Mouse (Mus musculus) MEL (cell line): ENCODE data around the gene Xrcc1. TPM values are rescaled to one million over a fixed set of nuclear protein-coding genes. Genes with fewer than 3 reads are reported as not detected.
A peak's percentile ranks its signal among the peaks of the same experiment; 100 is the strongest.

Source experiments
- DNase-seq: peaks from one replicate; pipeline ENCODE4 v3.0.0; 2011; ENCODE audit warnings: low read depth, low spot score
- H3K27ac ChIP-seq: 2 replicates; pipeline ENCODE4 v1.5.1; 2012; ENCODE audit warnings: low read depth, mild to moderate bottlenecking, control low read depth, low read length, moderate library complexity; ENCODE audit not compliant: control insufficient read depth
- H3K27me3 ChIP-seq, 2 experiments: fragments of 150-350 bp in 1 of 2; sonication (generic) in 1 of 2; 2 replicates each; pipeline ENCODE4 v1.6.1; 2012; ENCODE audit warnings: low read length in 2 of 2, mild to moderate bottlenecking in 2 of 2, improper control_type of control experiment in 1 of 2, moderate library complexity in 1 of 2; ENCODE audit not compliant: insufficient read depth in 2 of 2, control insufficient read depth in 1 of 2
- H3K36me3 ChIP-seq, 2 experiments: 2 replicates each; pipeline ENCODE4 v1.6.1; 2012 to 2014; ENCODE audit warnings: low read length in 2 of 2, improper control_type of control experiment in 1 of 2, inconsistent platforms in 1 of 2, mild to moderate bottlenecking in 1 of 2; ENCODE audit not compliant: insufficient read depth in 2 of 2, control insufficient read depth in 1 of 2
- H3K4me1 ChIP-seq, 2 experiments: fragments of 150-350 bp in 1 of 2; sonication (generic) in 1 of 2; 2 replicates each; pipeline ENCODE4 v1.6.1; 2012; ENCODE audit warnings: low read length in 2 of 2, improper control_type of control experiment in 1 of 2, mild to moderate bottlenecking in 1 of 2; ENCODE audit not compliant: insufficient read depth in 2 of 2, control insufficient read depth in 1 of 2
- H3K4me3 ChIP-seq, 2 experiments: fragments of 150-350 bp in 1 of 2; sonication (generic) in 1 of 2; 2 replicates each; pipeline ENCODE4 v1.5.1; 2012; ENCODE audit warnings: low read depth in 2 of 2, low read length in 2 of 2, mild to moderate bottlenecking in 2 of 2, moderate library complexity in 2 of 2, control low read depth in 1 of 2, improper control_type of control experiment in 1 of 2; ENCODE audit not compliant: control insufficient read depth in 1 of 2, insufficient read depth in 1 of 2
- H3K79me2 ChIP-seq: 2 replicates; pipeline ENCODE4 v1.6.1; 2012; ENCODE audit warnings: mild to moderate bottlenecking, low read length, moderate library complexity; ENCODE audit not compliant: control insufficient read depth, poor library complexity, insufficient read depth
- H3K9ac ChIP-seq: 2 replicates; pipeline ENCODE4 v1.6.1; 2012; ENCODE audit warnings: low read depth, mild to moderate bottlenecking, control low read depth, low read length, moderate library complexity; ENCODE audit not compliant: control insufficient read depth, poor library complexity, severe bottlenecking
- H3K9me3 ChIP-seq: fragments of 150-350 bp; sonication (generic); replicated peaks from 2 replicates; pipeline ENCODE4 v1.6.1; 2012; ENCODE audit warnings: mild to moderate bottlenecking, low read length, improper control_type of control experiment, moderate library complexity; ENCODE audit not compliant: insufficient read depth
- BHLHE40 ChIP-seq: IDR thresholded peaks from 2 replicates; pipeline ENCODE4 v1.6.1; 2012; ENCODE audit warnings: low read depth, mild to moderate bottlenecking, inconsistent platforms, low read length, improper control_type of control experiment, borderline replicate concordance
- CHD2 ChIP-seq: IDR thresholded peaks from 2 replicates; pipeline ENCODE4 v1.6.1; 2011; ENCODE audit warnings: low read length, improper control_type of control experiment
- CTCF ChIP-seq, 3 experiments: IDR thresholded peaks in 2 of 3; conservative IDR thresholded peaks in 1 of 3; 2 replicates each; pipeline ENCODE4 v1.5.1; 2011 to 2012; ENCODE audit warnings: low read length in 3 of 3, low read depth in 2 of 3, mild to moderate bottlenecking in 2 of 3, improper control_type of control experiment in 1 of 3, inconsistent platforms in 1 of 3, mixed read lengths in 1 of 3, moderate library complexity in 1 of 3; ENCODE audit not compliant: control insufficient read depth in 1 of 3, insufficient read depth in 1 of 3, poor library complexity in 1 of 3, severe bottlenecking in 1 of 3
- E2F4 ChIP-seq: IDR thresholded peaks from 2 replicates; pipeline ENCODE4 v1.6.1; 2011; ENCODE audit warnings: low read depth, low read length, improper control_type of control experiment, borderline replicate concordance
- ELF1 ChIP-seq: IDR thresholded peaks from 2 replicates; pipeline ENCODE4 v1.6.1; 2014; ENCODE audit warnings: low read depth, mild to moderate bottlenecking, inconsistent platforms, low read length, improper control_type of control experiment, moderate library complexity
- ETS1 ChIP-seq: IDR thresholded peaks from 2 replicates; pipeline ENCODE4 v1.6.1; 2012; ENCODE audit warnings: low read depth, mild to moderate bottlenecking, inconsistent platforms, low read length, improper control_type of control experiment, moderate library complexity
- GABPA ChIP-seq: IDR thresholded peaks from 2 replicates; pipeline ENCODE4 v1.6.1; 2012; ENCODE audit warnings: low read depth, mild to moderate bottlenecking, inconsistent platforms, low read length, improper control_type of control experiment, moderate library complexity
- GATA1 ChIP-seq: IDR thresholded peaks from 2 replicates; pipeline ENCODE4 v1.6.1; 2011; ENCODE audit warnings: low read depth, low read length, improper control_type of control experiment
- KAT2A ChIP-seq: conservative IDR thresholded peaks from 2 replicates; pipeline ENCODE4 v1.6.1; 2012; ENCODE audit warnings: low read depth, low read length, improper control_type of control experiment, inconsistent platforms
- MAX ChIP-seq: IDR thresholded peaks from 2 replicates; pipeline ENCODE4 v1.6.1; 2011; ENCODE audit warnings: low read length, improper control_type of control experiment
- MEF2A ChIP-seq: IDR thresholded peaks from 2 replicates; pipeline ENCODE4 v1.6.1; 2014; ENCODE audit warnings: low read depth, mild to moderate bottlenecking, inconsistent platforms, low read length, improper control_type of control experiment; ENCODE audit not compliant: poor library complexity, insufficient replicate concordance, severe bottlenecking; ENCODE audit errors: extremely low read depth
- MXI1 ChIP-seq: IDR thresholded peaks from 2 replicates; pipeline ENCODE4 v1.6.1; 2011; ENCODE audit warnings: mild to moderate bottlenecking, low read depth, low read length, improper control_type of control experiment
- MYB ChIP-seq: IDR thresholded peaks from 2 replicates; pipeline ENCODE4 v1.6.1; 2011; ENCODE audit warnings: mild to moderate bottlenecking, low read depth, low read length, improper control_type of control experiment
- MYC ChIP-seq: IDR thresholded peaks from 2 replicates; pipeline ENCODE4 v1.6.1; 2011; ENCODE audit warnings: low read depth, mild to moderate bottlenecking, low read length, improper control_type of control experiment, moderate library complexity
- NELFE ChIP-seq: IDR thresholded peaks from 2 replicates; pipeline ENCODE4 v1.6.1; 2011; ENCODE audit warnings: low read depth, low read length, improper control_type of control experiment
- NRF1 ChIP-seq: IDR thresholded peaks from 2 replicates; pipeline ENCODE4 v1.6.1; 2014; ENCODE audit warnings: low read depth, mild to moderate bottlenecking, inconsistent platforms, low read length, improper control_type of control experiment, moderate library complexity; ENCODE audit not compliant: poor library complexity, insufficient read depth, severe bottlenecking
- POLR2AphosphoS5 ChIP-seq: IDR thresholded peaks from 2 replicates; pipeline ENCODE4 v1.6.1; 2012; ENCODE audit warnings: low read depth, borderline replicate concordance, mild to moderate bottlenecking, inconsistent platforms, low read length, moderate library complexity, mixed read lengths
- SMC3 ChIP-seq: IDR thresholded peaks from 2 replicates; pipeline ENCODE4 v1.6.1; 2011; ENCODE audit warnings: low read depth, low read length, improper control_type of control experiment
- USF1 ChIP-seq: IDR thresholded peaks from 2 replicates; pipeline ENCODE4 v1.6.1; 2014; ENCODE audit warnings: low read depth, mild to moderate bottlenecking, inconsistent platforms, low read length, improper control_type of control experiment, moderate library complexity
- USF2 ChIP-seq, 2 experiments: IDR thresholded peaks; 2 replicates each; pipeline ENCODE4 v1.6.1; 2011 to 2012; ENCODE audit warnings: improper control_type of control experiment in 2 of 2, low read length in 2 of 2, borderline replicate concordance in 1 of 2, inconsistent platforms in 1 of 2, low read depth in 1 of 2, mild to moderate bottlenecking in 1 of 2; ENCODE audit not compliant: insufficient read depth in 1 of 2
- ZKSCAN1 ChIP-seq: IDR thresholded peaks from 2 replicates; pipeline ENCODE4 v1.6.1; 2012; ENCODE audit warnings: low read depth, mild to moderate bottlenecking, inconsistent platforms, low read length, improper control_type of control experiment, moderate library complexity
- ZMIZ1 ChIP-seq: IDR thresholded peaks from 2 replicates; pipeline ENCODE4 v1.6.1; 2012; ENCODE audit warnings: low read depth, mild to moderate bottlenecking, inconsistent platforms, low read length, improper control_type of control experiment, moderate library complexity
- polyA plus RNA-seq, 2 experiments: library from polyadenylated mRNA; stranded (reverse) in 1 of 2; unstranded in 1 of 2; fragments of >175 nt in 1 of 2; fragments of >200 nt in 1 of 2; gene quantifications; 2 replicates each; pipeline versions ENCODE4 v1.2.1 to v1.2.4; 2012; ENCODE audit warnings: low replicate concordance in 2 of 2, low read depth in 1 of 2; ENCODE audit not compliant: insufficient read length in 2 of 2, insufficient read depth in 1 of 2, missing spikeins in 1 of 2
- total RNA-seq: library from RNA; depleted of rRNA; stranded (reverse); fragments of 300-350 nt; gene quantifications from 2 replicates; pipeline ENCODE4 v1.2.3, GENCODE M21; 2012

Xrcc1 gene
- total and polyA plus RNA-seq, 3 experiments = 97.4 to 574 (median 101) TPM

DNA sequence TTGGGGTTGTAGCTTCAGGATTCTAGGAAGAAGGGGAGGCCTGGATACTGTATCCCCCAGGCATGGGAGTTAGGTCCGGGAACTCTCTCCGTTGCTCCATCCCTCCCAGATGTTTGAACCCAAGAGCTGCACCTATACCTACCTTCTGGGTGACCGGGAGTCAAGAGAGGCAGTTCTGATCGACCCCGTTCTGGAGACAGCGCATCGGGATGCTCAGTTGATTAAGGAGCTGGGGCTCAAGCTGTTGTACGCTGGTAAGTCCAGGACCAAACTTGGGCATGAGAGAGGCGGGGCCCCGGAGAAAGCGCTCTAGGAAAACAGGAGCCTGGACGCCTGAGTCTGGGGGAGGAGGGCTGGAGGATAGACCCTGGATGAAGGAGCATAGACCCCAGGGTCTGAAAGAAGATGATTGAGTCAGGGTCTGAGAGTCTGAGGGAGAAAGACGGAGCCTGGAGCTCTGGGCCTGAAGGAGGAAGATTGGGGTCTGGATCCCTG is 48.3 kb downstream of the Xrcc1 start:
- no peak overlapping the region for H3K27ac ChIP-seq
- H3K79me2 ChIP-seq = peaks cover 5% of the 10 kb centered on the region
- no peak for DNase-seq
- no peaks in the 10 kb centered on the region for H3K9me3 ChIP-seq
- no peaks in the 10 kb centered on the region for H3K27me3 ChIP-seq
- H3K4me3 ChIP-seq = peak overlapping the region; percentile 51 to 68
- TF ChIP-seq ELF1 (no peak), KAT2A (no peak), ZKSCAN1 (no peak), MAX (no peak), USF1 (no peak)
- peaks cover 2 to 21% of the 10 kb centered on the region in 2 experiments; a peak in 3 of 4 replicates for H3K4me1 ChIP-seq
- peak overlapping the region; percentile 76 for H3K9ac ChIP-seq
- peaks cover 0 to 13% of the 10 kb centered on the region in 2 experiments; a peak in 2 of 4 replicates for H3K36me3 ChIP-seq

GRCm38 (mm10) chr7:24595464-24595863 is 49.4 kb downstream of the Xrcc1 start:
- Histone ChIP-seq H3K9me3 (no peaks in the 10 kb centered on the region), H3K79me2 (peaks cover 5% of the 10 kb centered on the region), H3K9ac (no peak overlapping the region), H3K36me3 (peaks cover 0 to 13% of the 10 kb centered on the region in 2 experiments; a peak in 2 of 4 replicates), H3K27ac (no peak overlapping the region), H3K4me3 (no peak overlapping the region), H3K27me3 (no peaks in the 10 kb centered on the region), H3K4me1 (peaks cover 2 to 21% of the 10 kb centered on the region in 2 experiments; a peak in 3 of 4 replicates)
- DNase-seq = no peak
- TF ChIP-seq ETS1 (no peak), MYC (no peak), CTCF (IDR thresholded peaks at IDR 0.05 in 2 of 3, conservative IDR thresholded peaks at IDR 0.05 in 1 of 3; ENCODE audit: control insufficient read depth in 1 of 3, insufficient read depth in 1 of 3, low read depth in 2 of 3, low read length in 3 of 3, poor library complexity in 1 of 3, severe bottlenecking in 1 of 3) (no peak), ELF1 (no peak)

GRCm38 (mm10) chr7:24598121-24598520 is 52.0 kb downstream of the Xrcc1 start:
- Histone ChIP-seq H3K9ac (no peak overlapping the region), H3K27me3 (no peaks in the 10 kb centered on the region), H3K4me1 (peaks cover 0 to 3% of the 10 kb centered on the region in 2 experiments; a peak in 1 of 4 replicates), H3K4me3 (no peak overlapping the region), H3K79me2 (peaks cover 5% of the 10 kb centered on the region), H3K27ac (no peak overlapping the region), H3K36me3 (peaks cover 0 to 3% of the 10 kb centered on the region in 2 experiments; a peak in 2 of 4 replicates), H3K9me3 (no peaks in the 10 kb centered on the region)
- no peak for DNase-seq
- TF ChIP-seq POLR2AphosphoS5 (no peak), GATA1 (no peak), SMC3 (no peak), MYB (no peak), MAX (no peak), E2F4 (no peak), MEF2A (no peak), USF1 (no peak), GABPA (no peak), ETS1 (no peak), MXI1 (no peak), BHLHE40 (no peak), NELFE (no peak), USF2 (IDR thresholded peaks at IDR 0.05; ENCODE audit: borderline replicate concordance in 1 of 2, insufficient read depth in 1 of 2, low read depth in 1 of 2, low read length in 2 of 2) (no peak), ZMIZ1 (no peak), CHD2 (no peak), NRF1 (no peak)
